Mouse (Mus musculus) erythroid progenitor cell, adult 5-6 weeks (primary cell): Measurements from ENCODE around the gene Dct. TPM values are rescaled to one million over a fixed set of nuclear protein-coding genes. Genes with fewer than 3 reads are reported as not detected.

ENCODE experiments used
- total RNA-seq, 2 experiments: library from RNA; stranded (forward) in 1 of 2; stranded (reverse) in 1 of 2; fragments of 150-400 nt in 1 of 2; fragments of 186-747, 209-891 nt in 1 of 2; gene quantifications; 2 replicates each; pipeline versions ENCODE4 v1.2.3 to v1.2.4; 2015 to 2017; ENCODE audit warnings: low replicate concordance in 2 of 2

The Dct gene
- total RNA-seq, 2 experiments from 2014 or later, result not detected

Other genes with a start within 250 kb of the Dct start
- gene Tgds, start 80.5 kb upstream of the Dct start, total RNA-seq (2015; ENCODE audit: low replicate concordance), result 7.1 and 10.8 TPM in 2 replicates
- gene Tgds, start 80.5 kb upstream of the Dct start, total RNA-seq (2017; ENCODE audit: low replicate concordance), result 1.5 and 2.4 TPM in 2 replicates
- gene Gpr180, start 84.9 kb upstream of the Dct start, total RNA-seq (2015; ENCODE audit: low replicate concordance), result 1.1 and 2.5 TPM in 2 replicates
- 1.7 TPM in 1 of 2 replicates, not detected in the other for gene Gpr180, start 84.9 kb upstream of the Dct start, total RNA-seq (2017; ENCODE audit: low replicate concordance)
- not detected in 2 replicates for gene Sox21, start 184.8 kb upstream of the Dct start, total RNA-seq (2015; ENCODE audit: low replicate concordance)
- gene Sox21, start 184.8 kb upstream of the Dct start, total RNA-seq (2017; ENCODE audit: low replicate concordance), result not detected in 2 replicates
- gene Gm9376, start 214.7 kb upstream of the Dct start, total RNA-seq (2015; ENCODE audit: low replicate concordance), result not detected in 2 replicates
- not detected in 2 replicates for gene Gm9376, start 214.7 kb upstream of the Dct start, total RNA-seq (2017; ENCODE audit: low replicate concordance)